Mouse (Mus musculus) lung, postnatal 0 days (tissue): ENCODE data around the gene Phactr1.

ENCODE experiments used
- CTCF ChIP-seq: IDR thresholded peaks from 2 replicates; pipeline ENCODE4 v1.5.1; 2016; ENCODE audit warnings: antibody characterized with exemption, mild to moderate bottlenecking
- EP300 ChIP-seq: IDR thresholded peaks from 2 replicates; pipeline ENCODE4 v1.6.1; 2016; ENCODE audit warnings: antibody characterized with exemption, mild to moderate bottlenecking, control low read depth

- TF ChIP-seq CTCF: peak; percentile 84
- TF ChIP-seq EP300: no peak
Observed at GRCm38 (mm10) chr13:42818378-42818777, 138.0 kb downstream of the Phactr1 start.
